Mouse (Mus musculus) B cell, adult (primary cell): Measurements from ENCODE around the gene P2ry6. TPM values are rescaled to one million over a fixed set of nuclear protein-coding genes. Genes with fewer than 3 reads are reported as not detected.

Source experiments
- total RNA-seq: library from RNA; stranded (reverse); gene quantifications from 4 replicates; pipeline ENCODE4 v1.2.4, GENCODE M21; 2023; ENCODE audit not compliant: inconsistent age

The P2ry6 gene
- total RNA-seq = 0.30 TPM in 1 of 4 replicates, not detected in the others

DNA sequence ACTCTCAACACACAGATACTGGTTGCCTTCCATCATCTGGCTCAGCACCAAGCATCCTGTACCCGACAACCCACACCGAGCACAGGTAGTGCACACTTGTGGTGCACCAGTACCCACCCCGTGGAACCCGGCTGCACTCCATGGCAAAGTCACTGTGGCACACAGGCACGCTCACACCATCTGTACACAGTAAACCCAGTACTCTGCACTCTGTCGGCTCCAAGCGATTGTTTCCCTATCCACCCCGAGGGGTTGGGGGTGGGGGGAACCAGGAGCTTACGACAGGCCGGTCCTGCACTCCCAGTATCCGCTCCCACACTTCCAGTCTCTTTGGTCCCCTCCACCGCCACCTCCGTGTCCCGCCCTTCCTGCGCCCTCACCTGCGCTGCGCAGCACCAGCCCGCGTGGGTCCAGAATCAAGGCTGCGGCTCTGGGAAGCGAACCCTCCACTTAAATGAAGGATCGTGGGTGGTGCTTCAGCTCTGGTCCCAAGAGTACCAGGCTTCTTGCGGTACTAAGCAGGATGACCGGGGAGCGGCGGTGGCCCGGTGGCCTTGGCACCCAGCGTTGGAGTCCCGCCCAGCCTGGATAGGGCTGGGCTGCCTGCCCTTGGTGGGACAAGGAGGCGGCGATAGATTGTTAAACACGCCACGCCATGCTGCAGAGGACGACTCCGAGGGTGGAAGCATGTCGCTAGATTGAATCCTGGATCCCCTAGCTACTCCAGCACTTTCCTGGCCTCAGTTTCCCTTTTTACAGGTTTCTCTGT, at the start of gene P2ry6:
TSS of gene P2ry6 (minus strand) at position 515 of the 769 bp plus-strand sequence.

DNA sequence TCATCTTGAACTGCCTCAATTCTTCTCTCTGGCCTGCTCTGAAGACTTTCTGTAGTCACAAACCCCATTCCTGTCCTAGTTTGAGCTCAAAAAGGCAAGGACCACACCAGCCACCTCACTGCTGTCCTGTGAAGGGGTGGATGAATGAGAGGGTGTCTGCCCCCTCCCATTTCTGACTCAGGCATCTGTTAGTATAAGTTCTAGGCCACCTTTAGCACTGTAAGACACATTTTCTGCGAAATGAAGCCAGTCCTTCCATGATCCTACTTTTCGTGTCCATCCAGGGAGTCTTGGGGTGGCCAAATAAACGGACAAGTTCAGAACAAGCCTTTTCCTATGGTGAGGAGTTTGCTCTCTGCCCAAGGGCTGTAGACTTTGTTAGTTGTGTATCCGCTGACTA, 38.1 kb upstream of the P2ry6 start, which contains the start of gene P2ry2:
TSS of gene P2ry2 (minus strand) at position 326 of the 400 bp plus-strand sequence.

DNA sequence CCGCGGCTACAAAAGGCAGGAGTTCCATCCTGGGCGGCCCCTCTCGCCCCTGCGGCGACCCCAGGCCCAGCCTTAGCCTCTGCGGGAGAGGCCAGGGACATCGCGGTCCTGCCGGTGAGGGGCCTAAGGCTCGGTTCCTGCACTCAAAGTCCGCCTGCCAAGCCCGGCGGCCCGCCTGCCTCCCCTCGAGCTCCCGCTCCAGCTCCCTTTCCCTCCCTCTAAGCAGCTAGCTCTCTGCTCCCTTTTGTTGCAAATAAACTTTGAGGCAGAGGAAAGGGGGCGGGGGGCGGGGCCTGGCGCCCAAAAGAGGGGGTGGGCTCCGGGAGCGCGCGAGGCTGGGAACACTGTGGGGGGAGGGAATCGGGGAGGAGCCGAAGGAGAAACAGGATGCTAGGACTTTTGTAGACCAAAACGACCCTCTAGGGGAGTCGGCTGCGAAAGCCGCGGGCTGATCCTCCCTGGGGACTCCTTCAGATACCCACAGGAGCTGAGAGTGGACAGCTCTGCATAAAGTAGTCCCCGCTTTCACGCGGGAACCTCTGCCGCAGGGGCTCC, 42.4 kb downstream of the P2ry6 start, which contains the start of gene Arhgef17:
TSS of gene Arhgef17 (minus strand) at position 182 of the 555 bp plus-strand sequence.

Other genes with a start within 250 kb of the P2ry6 start
- gene Relt, start 111.2 kb downstream of the P2ry6 start, total RNA-seq = 25.6 to 39.7 TPM (median 33.8 TPM) in 4 replicates
- gene Arhgef17, start 42.5 kb downstream of the P2ry6 start, total RNA-seq = not detected in 4 replicates
- gene P2ry2, start 38.2 kb upstream of the P2ry6 start, total RNA-seq = 0.19 to 0.58 TPM (median 0.44 TPM) in 4 replicates
- 365 to 486 TPM (median 434 TPM) in 4 replicates for gene Fchsd2, start 118.2 kb upstream of the P2ry6 start, total RNA-seq